Mouse (Mus musculus): ENCODE measurements around the gene Tctn3.

Tctn3 gene

GRCm38 (mm10) chr19:40611830-40612506, at the start of gene Tctn3, which contains the start of gene Entpd1:
Gene Tctn3, minus strand, starts transcription at chr19:40612233.
Gene Entpd1, plus strand, starts transcription at chr19:40612366.
- DNase-seq (ENCODE audit: low spot score in 2 of 2): peak; percentile 95

- DNase-seq (ENCODE audit: low spot score in 2 of 2): no peak
Measured at GRCm38 (mm10) chr19:40661108-40661507, 49.1 kb upstream of the Tctn3 start.

GRCm38 (mm10) chr19:40660510-40660909, 48.5 kb upstream of the Tctn3 start:
- DNase-seq (ENCODE audit: low spot score in 2 of 2): no peak

- no peak for DNase-seq (ENCODE audit: low spot score in 2 of 2)
Measured at GRCm38 (mm10) chr19:40659651-40660478, 47.8 kb upstream of the Tctn3 start.

- no peak for DNase-seq (ENCODE audit: low spot score in 2 of 2)
Measured at GRCm38 (mm10) chr19:40658935-40659334, 46.9 kb upstream of the Tctn3 start.

GRCm38 (mm10) chr19:40658281-40658680, 46.2 kb upstream of the Tctn3 start:
- DNase-seq (ENCODE audit: low spot score in 2 of 2): no peak

GRCm38 (mm10) chr19:40656207-40656606, 44.2 kb upstream of the Tctn3 start:
- no peak for DNase-seq (ENCODE audit: low spot score in 2 of 2)

GRCm38 (mm10) chr19:40650090-40650489, 38.1 kb upstream of the Tctn3 start:
- DNase-seq (ENCODE audit: low spot score in 2 of 2): no peak

GRCm38 (mm10) chr19:40647319-40648158, 35.5 kb upstream of the Tctn3 start:
- DNase-seq (ENCODE audit: low spot score in 2 of 2): no peak

GRCm38 (mm10) chr19:40646379-40646778, 34.3 kb upstream of the Tctn3 start:
- DNase-seq (ENCODE audit: low spot score in 2 of 2): no peak

- no peak for DNase-seq (ENCODE audit: low spot score in 2 of 2)
Measured at GRCm38 (mm10) chr19:40643846-40644245, 31.8 kb upstream of the Tctn3 start.

GRCm38 (mm10) chr19:40640799-40641198, 28.8 kb upstream of the Tctn3 start:
- DNase-seq (ENCODE audit: low spot score in 2 of 2): no peak

- no peak for DNase-seq (ENCODE audit: low spot score in 2 of 2)
Measured at GRCm38 (mm10) chr19:40639729-40640304, 27.8 kb upstream of the Tctn3 start.

- DNase-seq (ENCODE audit: low spot score in 2 of 2): no peak
Measured at GRCm38 (mm10) chr19:40638582-40638981, 26.5 kb upstream of the Tctn3 start.

- DNase-seq (ENCODE audit: low spot score in 2 of 2): no peak
Measured at GRCm38 (mm10) chr19:40637601-40638000, 25.6 kb upstream of the Tctn3 start.

GRCm38 (mm10) chr19:40637091-40637490, 25.1 kb upstream of the Tctn3 start:
- DNase-seq (ENCODE audit: low spot score in 2 of 2): no peak

- DNase-seq (ENCODE audit: low spot score in 2 of 2): no peak
Measured at GRCm38 (mm10) chr19:40633144-40633543, 21.1 kb upstream of the Tctn3 start.

- no peak for DNase-seq (ENCODE audit: low spot score in 2 of 2)
Measured at GRCm38 (mm10) chr19:40632668-40633067, 20.6 kb upstream of the Tctn3 start.

- DNase-seq (ENCODE audit: low spot score in 2 of 2): no peak
Measured at GRCm38 (mm10) chr19:40632193-40632592, 20.2 kb upstream of the Tctn3 start.

GRCm38 (mm10) chr19:40630606-40631005, 18.6 kb upstream of the Tctn3 start:
- no peak for DNase-seq (ENCODE audit: low spot score in 2 of 2)

GRCm38 (mm10) chr19:40630096-40630495, 18.1 kb upstream of the Tctn3 start:
- no peak for DNase-seq (ENCODE audit: low spot score in 2 of 2)

- no peak for DNase-seq (ENCODE audit: low spot score in 2 of 2)
Measured at GRCm38 (mm10) chr19:40628950-40629349, 16.9 kb upstream of the Tctn3 start.

All from frontal cortex, postnatal 14 days (tissue).